Mouse (Mus musculus) myocyte (in vitro differentiated cells): ENCODE results near the gene Ccdc102a. TPM values are rescaled to one million over a fixed set of nuclear protein-coding genes. Genes with fewer than 3 reads are reported as not detected.

ENCODE experiments used
- H3K27me3 ChIP-seq: one replicate; pipeline ENCODE4 v1.6.1; 2011; ENCODE audit not compliant: control insufficient read depth, insufficient read depth, insufficient read length
- H3K36me3 ChIP-seq: one replicate; pipeline ENCODE4 v1.6.1; 2011; ENCODE audit not compliant: control insufficient read depth, insufficient read depth
- H3K4me2 ChIP-seq: one replicate; pipeline ENCODE4 v1.6.1; 2011; ENCODE audit warnings: low read depth, control low read depth
- H3K4me3 ChIP-seq: one replicate; pipeline ENCODE4 v1.5.1; 2011; ENCODE audit warnings: mild to moderate bottlenecking, control low read depth, moderate library complexity
- H3K79me2 ChIP-seq: one replicate; pipeline ENCODE4 v1.6.1; 2011; ENCODE audit not compliant: control insufficient read depth, insufficient read depth
- H3ac ChIP-seq: one replicate; pipeline ENCODE4 v1.6.1; 2011; ENCODE audit not compliant: control insufficient read depth, insufficient read length
- CEBPB ChIP-seq: IDR thresholded peaks from 2 replicates; pipeline ENCODE4 v1.6.1; 2011; ENCODE audit warnings: mild to moderate bottlenecking, moderate library complexity; ENCODE audit not compliant: poor library complexity, insufficient read depth, severe bottlenecking
- E2F4 ChIP-seq: IDR thresholded peaks from one replicate; pipeline ENCODE4 v1.6.1; 2011; ENCODE audit warnings: mild to moderate bottlenecking, control low read depth, moderate library complexity; ENCODE audit not compliant: insufficient read depth
- MAX ChIP-seq: IDR thresholded peaks from one replicate; pipeline ENCODE4 v1.6.1; 2011; ENCODE audit warnings: low read depth, mild to moderate bottlenecking, control low read depth
- MYOD1 ChIP-seq, 3 experiments: IDR thresholded peaks; one replicate each; pipeline ENCODE4 v1.6.1; 2011; ENCODE audit warnings: control low read depth in 2 of 3, low read depth in 2 of 3, mild to moderate bottlenecking in 2 of 3, moderate library complexity in 1 of 3; ENCODE audit not compliant: insufficient read length in 2 of 3, control insufficient read depth in 1 of 3
- MYOG ChIP-seq, 3 experiments: IDR thresholded peaks; one replicate each; pipeline ENCODE4 v1.6.1; 2011; ENCODE audit warnings: control low read depth in 2 of 3, low read depth in 2 of 3, mild to moderate bottlenecking in 2 of 3; ENCODE audit not compliant: insufficient read length in 2 of 3, control insufficient read depth in 1 of 3, insufficient read depth in 1 of 3
- POLR2A ChIP-seq: IDR thresholded peaks from one replicate; pipeline ENCODE4 v1.6.1; 2011; ENCODE audit warnings: low read depth, mild to moderate bottlenecking, control low read depth, moderate library complexity; ENCODE audit not compliant: insufficient read length
- POLR2AphosphoS2 ChIP-seq: IDR thresholded peaks from one replicate; pipeline ENCODE4 v1.6.1; 2011; ENCODE audit warnings: low read depth, control low read depth; ENCODE audit not compliant: insufficient read length
- REST ChIP-seq: IDR thresholded peaks from one replicate; pipeline ENCODE4 v1.6.1; 2011; ENCODE audit warnings: mild to moderate bottlenecking, control low read depth, moderate library complexity; ENCODE audit not compliant: insufficient read depth, insufficient read length
- SRF ChIP-seq: IDR thresholded peaks from one replicate; pipeline ENCODE4 v1.6.1; 2011; ENCODE audit warnings: low read depth; ENCODE audit not compliant: control insufficient read depth, insufficient read length
- TCF12 ChIP-seq: IDR thresholded peaks from one replicate; pipeline ENCODE4 v1.6.1; 2011; ENCODE audit warnings: mild to moderate bottlenecking, control low read depth; ENCODE audit not compliant: poor library complexity, insufficient read depth, severe bottlenecking
- TCF3 ChIP-seq: IDR thresholded peaks from one replicate; pipeline ENCODE4 v1.6.1; 2011; ENCODE audit warnings: low read depth, control low read depth; ENCODE audit not compliant: insufficient read length
- USF1 ChIP-seq: IDR thresholded peaks from one replicate; pipeline ENCODE4 v1.6.1; 2011; ENCODE audit warnings: low read depth, mild to moderate bottlenecking, control low read depth, moderate library complexity
- polyA plus RNA-seq: library from polyadenylated mRNA; unstranded; fragments of >200 nt; fragmentation: generic; extraction: Trizol; gene quantifications from one replicate; pipeline ENCODE4 v1.2.1, GENCODE M21; 2012; ENCODE audit warnings: missing spikeins

The Ccdc102a gene
- polyA plus RNA-seq, 1 experiment, result 16.3 TPM

GRCm38 (mm10) chr8:94908847-94909246 is 9.1 kb downstream of the Ccdc102a start:
- H3K4me2 ChIP-seq, result no peak overlapping the region
- H3K36me3 ChIP-seq, result peaks cover 12% of the 10 kb centered on the region
- H3K4me3 ChIP-seq, result no peak overlapping the region

GRCm38 (mm10) chr8:94907591-94908300 is 10.2 kb downstream of the Ccdc102a start:
- Histone ChIP-seq H3K36me3 (peaks cover 11% of the 10 kb centered on the region), H3K4me3 (no peak overlapping the region), H3ac (no peak overlapping the region), H3K79me2 (no peaks in the 10 kb centered on the region), H3K4me2 (no peak overlapping the region), H3K27me3 (no peaks in the 10 kb centered on the region)
- no peak for TF ChIP-seq TCF12
- no peak for TF ChIP-seq USF1
- TF ChIP-seq REST, result no peak
- no peak for TF ChIP-seq POLR2AphosphoS2
- no peak for TF ChIP-seq MYOD1 (IDR thresholded peaks at IDR 0.05; ENCODE audit: control insufficient read depth in 1 of 3, insufficient read length in 2 of 3, low read depth in 2 of 3)
- TF ChIP-seq MAX, result no peak
- TF ChIP-seq TCF3, result no peak
- no peak for TF ChIP-seq E2F4
- no peak for TF ChIP-seq MYOG (IDR thresholded peaks at IDR 0.05; ENCODE audit: control insufficient read depth in 1 of 3, insufficient read depth in 1 of 3, insufficient read length in 2 of 3, low read depth in 2 of 3)
- no peak for TF ChIP-seq CEBPB
- no peak for TF ChIP-seq POLR2A
- TF ChIP-seq SRF, result no peak

More at GRCm38 (mm10) chr8:94908847-94909246, 9.1 kb downstream of the Ccdc102a start:
- H3K79me2 ChIP-seq, result no peaks in the 10 kb centered on the region
- H3ac ChIP-seq, result no peak overlapping the region
- no peaks in the 10 kb centered on the region for H3K27me3 ChIP-seq
- TF ChIP-seq POLR2A (no peak), REST (no peak), POLR2AphosphoS2 (no peak), MAX (no peak), TCF12 (no peak), SRF (no peak), MYOG (IDR thresholded peaks at IDR 0.05; ENCODE audit: control insufficient read depth in 1 of 3, insufficient read depth in 1 of 3, insufficient read length in 2 of 3, low read depth in 2 of 3) (no peak), E2F4 (no peak), CEBPB (no peak), MYOD1 (IDR thresholded peaks at IDR 0.05; ENCODE audit: control insufficient read depth in 1 of 3, insufficient read length in 2 of 3, low read depth in 2 of 3) (no peak), USF1 (no peak), TCF3 (no peak)

- Histone ChIP-seq H3K36me3 (peaks cover 6% of the 10 kb centered on the region), H3K4me3 (no peak overlapping the region), H3K27me3 (no peaks in the 10 kb centered on the region), H3K4me2 (no peak overlapping the region), H3ac (no peak overlapping the region), H3K79me2 (no peaks in the 10 kb centered on the region)
- TF ChIP-seq MYOD1 (IDR thresholded peaks at IDR 0.05; ENCODE audit: control insufficient read depth in 1 of 3, insufficient read length in 2 of 3, low read depth in 2 of 3), result no peak
- no peak for TF ChIP-seq E2F4
- no peak for TF ChIP-seq POLR2AphosphoS2
- TF ChIP-seq REST, result no peak
- TF ChIP-seq POLR2A, result no peak
- no peak for TF ChIP-seq SRF
- no peak for TF ChIP-seq MYOG (IDR thresholded peaks at IDR 0.05; ENCODE audit: control insufficient read depth in 1 of 3, insufficient read depth in 1 of 3, insufficient read length in 2 of 3, low read depth in 2 of 3)
- no peak for TF ChIP-seq USF1
- no peak for TF ChIP-seq TCF3
- no peak for TF ChIP-seq TCF12
- TF ChIP-seq MAX, result no peak
These were observed 13.3 kb downstream of the Ccdc102a start for GRCm38 (mm10) chr8:94904450-94905175.

GRCm38 (mm10) chr8:94903709-94904108 is 14.2 kb downstream of the Ccdc102a start:
- Histone ChIP-seq H3K36me3 (no peaks in the 10 kb centered on the region), H3K27me3 (no peaks in the 10 kb centered on the region), H3K79me2 (no peaks in the 10 kb centered on the region), H3ac (no peak overlapping the region), H3K4me3 (no peak overlapping the region), H3K4me2 (no peak overlapping the region)
- TF ChIP-seq MAX (no peak), CEBPB (no peak), MYOG (IDR thresholded peaks at IDR 0.05; ENCODE audit: control insufficient read depth in 1 of 3, insufficient read depth in 1 of 3, insufficient read length in 2 of 3, low read depth in 2 of 3) (no peak), E2F4 (no peak), REST (no peak), USF1 (no peak), SRF (no peak), POLR2AphosphoS2 (no peak)
